Mouse (Mus musculus): ENCODE results near the gene Bean1. TPM values are rescaled to one million over a fixed set of nuclear protein-coding genes. Genes with fewer than 3 reads are reported as not detected.
A peak's percentile ranks its signal among the peaks of the same experiment; 100 is the strongest.

The Bean1 gene
- 0.70 and 0.82 TPM in 2 replicates for polyA plus RNA-seq (2012; rRNA removed)

- DNase-seq, result no peak
- 5% methylated on average over 77 of the region's 87 CpGs for WGBS
Measured at GRCm38 (mm10) chr8:104170118-104171049, at the start of gene Bean1. Gene Bean1, plus strand, starts transcription at chr8:104170442.

GRCm38 (mm10) chr8:104121640-104122416, 48.4 kb upstream of the Bean1 start:
- no peaks in the 10 kb centered on the region for H3K36me3 ChIP-seq (ENCODE audit: control insufficient read depth, insufficient read depth, low read length)
- H3K27ac ChIP-seq (ENCODE audit: control insufficient read depth, insufficient read depth, low read length), result no peak overlapping the region
- H3K4me3 ChIP-seq (ENCODE audit: control insufficient read depth, insufficient read depth, low read length), result no peak overlapping the region
- no peaks in the 10 kb centered on the region for H3K27me3 ChIP-seq (ENCODE audit: control insufficient read depth, insufficient read depth, low read length)
- no peak for DNase-seq
- H3K4me1 ChIP-seq (replicated peaks; ENCODE audit: control insufficient read depth, insufficient read depth, low read length), result no peaks in the 10 kb centered on the region
- WGBS, result 93% methylated on average over 12 of the region's 12 CpGs
- TF ChIP-seq CTCF (IDR thresholded peaks at IDR 0.05; ENCODE audit: borderline replicate concordance, control insufficient read depth, extremely low read depth, insufficient read depth, low read length, poor library complexity), result no peak
- no peak for TF ChIP-seq POLR2A (IDR thresholded peaks at IDR 0.05; ENCODE audit: control insufficient read depth, extremely low read depth, insufficient read depth, low read length, poor library complexity)

More at GRCm38 (mm10) chr8:104170118-104171049, at the start of gene Bean1:
- peaks cover 19% of the 10 kb centered on the region for H3K27me3 ChIP-seq (ENCODE audit: control insufficient read depth, insufficient read depth, low read length)
- H3K4me1 ChIP-seq (replicated peaks; ENCODE audit: control insufficient read depth, insufficient read depth, low read length), result no peaks in the 10 kb centered on the region
- H3K36me3 ChIP-seq (ENCODE audit: control insufficient read depth, insufficient read depth, low read length), result no peaks in the 10 kb centered on the region
- H3K27ac ChIP-seq (ENCODE audit: control insufficient read depth, insufficient read depth, low read length), result no peak within 1 kb of the TSS
- H3K4me3 ChIP-seq (ENCODE audit: control insufficient read depth, insufficient read depth, low read length), result peak within 1 kb of the TSS; percentile 9
- TF ChIP-seq POLR2A (IDR thresholded peaks at IDR 0.05; ENCODE audit: control insufficient read depth, extremely low read depth, insufficient read depth, low read length, poor library complexity) (no peak), CTCF (IDR thresholded peaks at IDR 0.05; ENCODE audit: borderline replicate concordance, control insufficient read depth, extremely low read depth, insufficient read depth, low read length, poor library complexity) (no peak)

- Histone ChIP-seq H3K27me3 (ENCODE audit: control insufficient read depth, insufficient read depth, low read length) (no peaks in the 10 kb centered on the region), H3K36me3 (ENCODE audit: control insufficient read depth, insufficient read depth, low read length) (no peaks in the 10 kb centered on the region), H3K4me1 (replicated peaks; ENCODE audit: control insufficient read depth, insufficient read depth, low read length) (no peaks in the 10 kb centered on the region), H3K4me3 (ENCODE audit: control insufficient read depth, insufficient read depth, low read length) (no peak overlapping the region), H3K27ac (ENCODE audit: control insufficient read depth, insufficient read depth, low read length) (no peak overlapping the region)
- WGBS, result 98% methylated on average over 2 of the region's 2 CpGs
- no peak for DNase-seq
- TF ChIP-seq CTCF (IDR thresholded peaks at IDR 0.05; ENCODE audit: borderline replicate concordance, control insufficient read depth, extremely low read depth, insufficient read depth, low read length, poor library complexity) (no peak), POLR2A (IDR thresholded peaks at IDR 0.05; ENCODE audit: control insufficient read depth, extremely low read depth, insufficient read depth, low read length, poor library complexity) (no peak)
Measured at GRCm38 (mm10) chr8:104123080-104123657, 47.1 kb upstream of the Bean1 start.

GRCm38 (mm10) chr8:104124534-104124933, 45.7 kb upstream of the Bean1 start:
- H3K4me1 ChIP-seq (replicated peaks; ENCODE audit: control insufficient read depth, insufficient read depth, low read length), result no peaks in the 10 kb centered on the region
- 81% methylated on average over 5 of the region's 5 CpGs for WGBS
- no peak for DNase-seq
- TF ChIP-seq POLR2A (IDR thresholded peaks at IDR 0.05; ENCODE audit: control insufficient read depth, extremely low read depth, insufficient read depth, low read length, poor library complexity) (no peak), CTCF (IDR thresholded peaks at IDR 0.05; ENCODE audit: borderline replicate concordance, control insufficient read depth, extremely low read depth, insufficient read depth, low read length, poor library complexity) (no peak)
- H3K36me3 ChIP-seq (ENCODE audit: control insufficient read depth, insufficient read depth, low read length), result no peaks in the 10 kb centered on the region
- H3K27ac ChIP-seq (ENCODE audit: control insufficient read depth, insufficient read depth, low read length), result no peak overlapping the region
- no peak overlapping the region for H3K4me3 ChIP-seq (ENCODE audit: control insufficient read depth, insufficient read depth, low read length)
- H3K27me3 ChIP-seq (ENCODE audit: control insufficient read depth, insufficient read depth, low read length), result no peaks in the 10 kb centered on the region

GRCm38 (mm10) chr8:104127160-104127883, 42.9 kb upstream of the Bean1 start:
- Histone ChIP-seq H3K27me3 (ENCODE audit: control insufficient read depth, insufficient read depth, low read length) (no peaks in the 10 kb centered on the region), H3K4me1 (replicated peaks; ENCODE audit: control insufficient read depth, insufficient read depth, low read length) (no peaks in the 10 kb centered on the region), H3K36me3 (ENCODE audit: control insufficient read depth, insufficient read depth, low read length) (no peaks in the 10 kb centered on the region), H3K4me3 (ENCODE audit: control insufficient read depth, insufficient read depth, low read length) (no peak overlapping the region), H3K27ac (ENCODE audit: control insufficient read depth, insufficient read depth, low read length) (no peak overlapping the region)
- TF ChIP-seq POLR2A (IDR thresholded peaks at IDR 0.05; ENCODE audit: control insufficient read depth, extremely low read depth, insufficient read depth, low read length, poor library complexity) (no peak), CTCF (IDR thresholded peaks at IDR 0.05; ENCODE audit: borderline replicate concordance, control insufficient read depth, extremely low read depth, insufficient read depth, low read length, poor library complexity) (no peak)
- no peak for DNase-seq
- 58% methylated on average over 4 of the region's 4 CpGs for WGBS

All from thymus, adult 2 months (tissue).